Mouse (Mus musculus): ENCODE measurements around the gene 4933416C03Rik.

Gene 4933416C03Rik

DNA sequence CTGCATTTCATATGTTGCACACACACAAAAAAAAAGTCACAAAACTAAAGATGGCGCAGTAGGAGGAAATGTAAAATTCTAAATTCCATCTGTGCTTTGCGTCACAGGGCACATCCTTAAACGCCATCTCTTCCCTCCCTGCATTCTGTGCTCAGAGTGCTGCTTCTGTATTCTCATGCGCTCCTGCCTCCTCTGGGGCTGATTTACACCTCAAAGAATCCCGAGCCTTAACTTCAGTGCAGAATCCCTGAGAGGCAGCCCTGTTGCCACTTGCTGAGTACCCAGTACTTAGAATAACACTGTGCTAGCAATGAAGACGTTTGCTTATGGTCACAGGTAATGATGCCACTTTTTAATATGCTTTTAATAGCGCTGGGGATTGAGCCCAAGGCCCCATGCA lies 34.3 kb downstream of the 4933416C03Rik start:
- no peak for DNase-seq (ENCODE audit: low read depth, low spot score)

DNA sequence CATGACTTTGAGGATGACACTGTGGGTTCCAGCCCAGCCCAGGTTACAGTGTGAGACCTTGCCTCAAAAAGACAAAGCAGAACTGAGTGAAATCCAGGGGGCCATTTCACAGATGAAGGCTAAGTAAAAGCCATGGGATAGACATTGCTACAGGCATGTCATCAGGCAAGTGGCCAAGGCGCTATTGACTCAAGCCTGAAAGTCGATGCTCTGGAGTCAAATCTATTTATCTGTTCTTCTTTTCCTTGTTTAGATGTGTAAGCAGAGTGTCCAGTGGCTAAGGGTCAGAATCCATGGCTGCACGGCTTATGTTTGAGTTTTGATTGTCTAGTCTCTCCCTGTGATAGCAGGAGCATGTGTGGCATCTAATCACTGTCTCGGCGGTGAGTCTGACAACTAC lies 35.1 kb downstream of the 4933416C03Rik start:
- DNase-seq (ENCODE audit: low read depth, low spot score) = no peak

DNA sequence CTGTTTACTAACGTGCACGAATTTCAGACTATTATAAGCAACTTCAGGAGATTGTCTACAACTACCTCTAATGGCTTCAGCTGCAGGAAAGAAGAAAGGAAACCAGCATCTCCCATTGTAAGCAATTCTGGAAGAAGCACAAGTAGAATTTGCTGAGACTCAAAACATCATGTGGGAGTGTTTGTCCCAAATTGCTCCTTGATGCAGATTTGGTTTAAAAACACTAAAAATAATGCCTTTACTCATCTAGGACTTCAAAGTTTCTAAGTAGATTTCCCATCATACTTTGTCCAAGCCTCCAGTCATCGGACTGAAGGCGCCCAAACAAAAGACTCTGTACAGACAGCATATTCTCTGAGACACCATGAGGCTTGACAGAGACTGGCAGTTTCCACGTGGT lies 37.8 kb downstream of the 4933416C03Rik start:
- DNase-seq (ENCODE audit: low read depth, low spot score) = no peak
